Mouse (Mus musculus): ENCODE measurements around the gene Pcmt1.
"Not testable (repeated sequence)": the region's sequence is repeated elsewhere in the genome, so short reads cannot be mapped to it uniquely, and the experiment has no call there.

Pcmt1 gene

DNA sequence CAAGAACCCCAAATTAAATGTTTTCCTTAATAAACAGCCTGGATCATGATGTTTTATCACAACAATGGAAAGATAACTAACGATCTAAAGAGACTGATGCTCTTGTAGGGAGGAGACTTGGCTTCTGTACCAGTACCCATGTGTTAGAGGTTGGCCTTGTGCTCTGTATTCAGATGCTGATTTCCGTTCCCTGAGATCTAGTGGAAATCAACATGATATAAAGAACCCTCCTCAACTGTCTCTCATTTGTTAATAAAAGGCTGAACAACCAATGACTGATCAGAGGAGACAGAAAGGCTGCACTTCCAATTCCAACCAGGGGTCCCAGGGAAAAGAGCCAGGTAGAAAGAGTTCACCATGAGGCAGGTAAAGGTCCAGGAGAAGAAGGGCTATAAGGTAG is 35.0 kb downstream of the Pcmt1 start:
- no peak for DNase-seq (ENCODE audit: low read depth, low spot score)

- no peak for DNase-seq (ENCODE audit: low read depth, low spot score)
Observed at GRCm38 (mm10) chr10:7640366-7640765, 40.6 kb downstream of the Pcmt1 start.

GRCm38 (mm10) chr10:7630951-7631720 is 49.8 kb downstream of the Pcmt1 start:
- DNase-seq (ENCODE audit: low read depth, low spot score), result no peak

- DNase-seq (ENCODE audit: low read depth, low spot score), result no peak
Observed at GRCm38 (mm10) chr10:7630286-7630685, 50.6 kb downstream of the Pcmt1 start.

DNA sequence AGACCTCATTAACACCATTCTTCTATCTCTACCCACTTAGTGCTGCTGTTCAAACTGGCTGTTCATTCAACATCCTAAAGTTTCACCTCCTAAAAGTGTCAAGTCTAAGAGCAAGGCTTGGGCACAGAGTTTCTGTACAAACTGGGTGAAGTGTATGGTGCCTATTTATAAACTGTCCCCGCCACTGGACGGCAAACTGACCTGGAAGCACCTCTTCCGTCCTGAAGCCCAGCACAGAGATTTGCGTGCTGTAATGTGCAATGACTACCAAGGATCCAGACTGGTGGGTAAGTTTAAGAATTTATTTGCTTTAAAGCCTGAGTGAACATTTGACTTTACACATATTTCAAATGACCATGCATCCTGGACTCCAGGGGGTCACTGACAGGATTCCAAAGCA is 51.8 kb downstream of the Pcmt1 start:
- no peak for DNase-seq (ENCODE audit: low read depth, low spot score)

DNA sequence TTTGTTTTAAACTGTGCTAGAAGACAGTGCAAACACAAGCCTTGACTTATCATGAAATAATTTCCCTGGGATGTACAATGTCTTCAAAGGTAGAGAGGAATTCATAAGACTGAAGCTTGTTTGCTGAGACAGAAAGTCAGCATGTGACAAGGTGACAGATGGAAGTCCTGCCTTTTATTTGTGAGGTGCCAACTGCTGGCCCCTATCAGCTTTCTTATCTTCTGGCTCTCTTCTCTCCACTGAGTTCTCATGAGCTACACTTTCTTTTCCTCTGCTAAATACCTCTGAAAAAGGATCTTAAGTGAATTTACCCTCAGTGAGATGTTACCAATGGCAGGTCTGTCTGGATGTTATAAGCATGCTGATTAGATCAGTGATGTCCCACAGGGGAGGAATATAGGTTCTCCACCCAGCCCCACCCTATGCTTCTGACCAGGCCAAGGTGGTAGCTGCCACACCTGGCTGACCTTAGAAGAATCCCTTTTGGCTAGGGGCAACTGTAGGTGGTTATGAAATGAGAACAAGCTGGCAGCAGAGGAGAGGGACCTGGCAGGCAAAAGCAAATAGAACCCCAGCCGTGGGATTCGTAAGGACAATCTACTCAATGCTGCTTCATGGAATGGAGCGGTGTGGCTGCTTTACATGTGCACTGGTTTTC is 56.9 kb downstream of the Pcmt1 start:
- DNase-seq (ENCODE audit: low read depth, low spot score), result peak; percentile 41

DNA sequence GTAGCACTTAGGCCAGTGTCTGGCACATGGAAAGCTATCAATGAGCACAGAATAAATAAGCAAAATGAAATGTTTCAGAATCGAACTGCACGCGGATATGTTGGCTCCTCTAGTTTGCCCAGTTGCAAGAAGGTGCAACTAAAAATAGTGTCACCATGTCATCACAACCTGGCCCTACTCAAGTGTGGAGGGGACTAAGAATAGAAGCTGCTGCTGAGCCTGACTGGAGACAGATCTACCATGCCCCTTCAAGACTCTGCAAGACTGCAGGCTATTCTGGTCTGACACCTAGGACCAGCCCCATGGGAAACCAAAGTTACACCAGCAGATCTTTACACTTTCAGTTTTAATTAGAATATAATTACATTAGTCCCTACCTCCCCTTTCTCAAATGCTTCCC is 58.6 kb downstream of the Pcmt1 start:
- DNase-seq (ENCODE audit: low read depth, low spot score), result peak; percentile 50

DNA sequence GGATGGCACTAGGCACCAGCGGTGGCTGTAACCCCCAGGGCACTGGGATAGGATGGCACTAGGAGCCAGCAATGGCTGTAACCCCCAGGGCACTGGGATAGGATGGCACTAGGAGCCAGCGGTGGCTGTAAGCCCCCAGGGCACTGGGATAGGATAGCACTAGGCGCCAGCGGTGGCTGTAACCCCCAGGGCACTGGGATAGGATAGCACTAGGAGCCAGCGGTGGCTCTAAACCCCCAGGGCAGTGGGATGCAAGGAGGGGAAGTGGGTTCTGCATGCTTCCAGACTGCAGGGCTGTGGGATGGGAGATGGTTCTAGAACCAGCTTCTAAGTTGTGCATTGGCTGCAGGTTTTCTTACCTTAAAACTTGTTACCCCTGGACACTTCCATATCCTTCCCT is 60.2 kb downstream of the Pcmt1 start:
- no peak for DNase-seq (ENCODE audit: low read depth, low spot score)

GRCm38 (mm10) chr10:7619821-7620241 is 61.1 kb downstream of the Pcmt1 start:
- DNase-seq (ENCODE audit: low read depth, low spot score), result no peak

DNA sequence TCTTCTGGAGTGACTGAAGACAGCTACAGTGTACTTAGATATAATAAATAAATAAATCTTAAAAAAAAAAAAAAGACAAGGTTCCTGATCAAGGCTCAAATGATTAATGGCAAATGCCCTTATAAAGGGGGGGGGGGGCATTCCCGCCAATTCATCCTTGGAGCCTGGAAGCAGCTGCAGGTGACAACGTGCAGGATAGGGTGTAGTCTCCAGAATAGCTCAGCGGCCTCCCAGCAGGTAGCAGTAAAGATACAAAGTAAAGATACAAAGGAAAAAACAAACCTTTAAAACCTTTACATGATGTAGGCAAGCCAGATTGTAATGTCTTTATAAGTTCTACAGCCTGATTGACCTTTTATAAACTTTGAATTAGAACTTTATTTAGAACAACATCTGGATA is 63.4 kb downstream of the Pcmt1 start:
- not testable (repeated sequence) for DNase-seq (ENCODE audit: low read depth, low spot score)

DNA sequence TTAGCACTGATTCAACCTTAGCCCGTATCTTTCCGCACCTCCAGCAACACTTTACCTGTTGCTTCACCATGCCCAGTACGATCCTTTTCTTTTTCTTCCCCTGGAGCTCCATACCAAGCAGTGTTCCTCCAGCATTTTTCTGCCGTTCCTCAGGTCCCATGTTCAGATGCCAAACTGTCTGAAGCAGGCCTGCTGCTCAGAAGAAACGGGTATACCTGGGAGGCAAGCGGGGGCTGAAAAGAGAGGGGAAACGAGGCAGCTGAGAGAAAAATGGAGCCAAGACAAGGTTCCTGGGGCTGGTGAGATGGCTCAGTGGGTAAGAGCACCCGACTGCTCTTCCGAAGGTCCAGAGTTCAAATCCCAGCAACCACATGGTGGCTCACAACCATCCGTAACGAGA is 63.8 kb downstream of the Pcmt1 start:
- not testable (repeated sequence) for DNase-seq (ENCODE audit: low read depth, low spot score)

- DNase-seq (ENCODE audit: low read depth, low spot score), result no peak
Observed at GRCm38 (mm10) chr10:7614834-7615233, 66.1 kb downstream of the Pcmt1 start.

- DNase-seq (ENCODE audit: low read depth, low spot score), result not testable (repeated sequence)
Observed at GRCm38 (mm10) chr10:7612210-7612609, 68.7 kb downstream of the Pcmt1 start.

GRCm38 (mm10) chr10:7611647-7612046 is 69.3 kb downstream of the Pcmt1 start:
- DNase-seq (ENCODE audit: low read depth, low spot score), result no peak

DNA sequence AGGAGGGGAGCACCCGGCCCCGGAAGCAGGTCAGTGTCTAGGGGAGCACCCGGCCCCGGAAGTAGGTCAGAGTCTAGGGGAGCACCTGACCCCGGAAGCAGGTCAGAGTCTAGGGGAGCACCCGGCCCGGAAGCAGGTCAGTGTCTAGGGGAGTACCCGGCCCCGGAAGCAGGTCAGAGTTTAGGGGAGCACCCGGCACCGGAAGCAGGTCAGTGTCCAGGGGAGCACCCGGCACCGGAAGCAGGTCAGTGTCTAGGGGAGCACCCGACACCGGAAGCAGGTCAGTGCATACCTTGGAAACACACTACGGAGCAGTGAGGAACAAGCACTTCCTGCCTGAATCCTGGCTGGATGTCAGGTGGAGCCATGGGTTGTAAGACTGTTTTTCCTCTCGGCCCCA is 72.3 kb downstream of the Pcmt1 start:
- DNase-seq (ENCODE audit: low read depth, low spot score), result no peak

- DNase-seq (ENCODE audit: low read depth, low spot score), result no peak
Observed at GRCm38 (mm10) chr10:7606437-7606836, 74.5 kb downstream of the Pcmt1 start.

DNA sequence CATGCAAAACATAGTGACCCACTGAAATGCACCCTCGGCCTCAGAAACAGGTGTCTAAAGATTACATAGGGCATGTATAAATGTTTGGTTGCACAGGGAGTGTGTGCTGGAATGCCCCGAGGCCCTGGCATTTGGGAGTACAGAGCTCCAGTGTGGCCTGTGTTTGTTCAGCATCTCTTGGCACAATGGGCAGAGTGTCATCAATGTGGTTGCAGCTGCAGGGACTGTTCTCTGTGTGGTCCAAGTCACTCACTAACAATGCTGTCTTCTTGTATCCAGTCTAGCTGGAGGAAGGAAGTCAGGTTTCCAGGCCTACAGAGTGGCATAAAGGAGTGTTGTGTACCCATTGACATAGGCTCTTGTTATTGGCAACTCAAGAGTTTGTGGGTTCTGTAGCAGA is 75.8 kb downstream of the Pcmt1 start:
- DNase-seq (ENCODE audit: low read depth, low spot score), result peak; percentile 91

GRCm38 (mm10) chr10:7600647-7601046 is 80.3 kb downstream of the Pcmt1 start:
- peak; percentile 82 for DNase-seq (ENCODE audit: low read depth, low spot score)

DNA sequence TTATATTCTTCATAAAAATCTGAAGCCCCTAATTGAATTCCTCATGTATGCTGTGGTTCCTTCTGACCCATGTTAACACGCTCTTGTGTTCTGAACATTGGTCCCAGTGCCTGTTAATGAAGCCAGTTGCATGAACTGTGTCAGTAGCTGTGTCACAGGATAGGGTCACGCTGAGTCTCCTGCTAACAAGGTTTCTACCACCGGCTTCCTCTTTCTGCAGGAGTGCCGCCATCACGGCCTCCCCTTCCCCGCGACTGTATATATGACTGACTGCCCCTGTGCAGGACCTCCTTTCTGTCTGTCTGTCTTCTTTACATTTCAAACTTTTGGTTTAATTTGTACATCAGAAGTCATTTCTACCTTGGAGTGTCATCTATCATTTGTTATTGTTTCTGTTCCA is 82.8 kb downstream of the Pcmt1 start:
- no peak for DNase-seq (ENCODE audit: low read depth, low spot score)

DNA sequence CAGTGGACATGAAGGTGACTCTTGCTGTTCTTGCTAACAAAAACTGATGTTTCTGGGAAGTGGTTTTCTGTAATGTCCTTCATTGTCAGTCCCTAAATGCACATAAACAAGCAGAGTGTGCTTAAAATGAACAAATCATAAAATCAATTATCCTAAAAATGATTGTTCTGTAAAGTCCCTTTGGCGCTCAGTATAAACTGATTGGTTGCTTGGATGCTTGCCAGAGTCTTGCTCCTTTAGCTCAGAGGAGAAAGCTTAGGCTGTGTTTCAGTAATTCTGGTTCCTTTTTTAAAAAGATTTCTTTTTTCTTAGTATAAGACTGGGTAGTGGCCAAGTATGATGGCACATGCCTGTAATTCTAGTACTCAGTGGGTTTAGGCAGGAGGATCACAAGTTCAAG is 84.7 kb downstream of the Pcmt1 start:
- DNase-seq (ENCODE audit: low read depth, low spot score), result peak; percentile 37

GRCm38 (mm10) chr10:7594797-7595196 is 86.1 kb downstream of the Pcmt1 start:
- peak; percentile 36 for DNase-seq (ENCODE audit: low read depth, low spot score)

- peak; percentile 21 for DNase-seq (ENCODE audit: low read depth, low spot score)
Observed at GRCm38 (mm10) chr10:7590792-7591191, 90.1 kb downstream of the Pcmt1 start.

GRCm38 (mm10) chr10:7590234-7590689 is 90.7 kb downstream of the Pcmt1 start:
- DNase-seq (ENCODE audit: low read depth, low spot score), result peak; percentile 53
